Mouse (Mus musculus): ENCODE results near the gene Fgf15.
"Not testable (repeated sequence)": the region's sequence is repeated elsewhere in the genome, so short reads cannot be mapped to it uniquely, and the experiment has no call there.

Gene Fgf15

DNA sequence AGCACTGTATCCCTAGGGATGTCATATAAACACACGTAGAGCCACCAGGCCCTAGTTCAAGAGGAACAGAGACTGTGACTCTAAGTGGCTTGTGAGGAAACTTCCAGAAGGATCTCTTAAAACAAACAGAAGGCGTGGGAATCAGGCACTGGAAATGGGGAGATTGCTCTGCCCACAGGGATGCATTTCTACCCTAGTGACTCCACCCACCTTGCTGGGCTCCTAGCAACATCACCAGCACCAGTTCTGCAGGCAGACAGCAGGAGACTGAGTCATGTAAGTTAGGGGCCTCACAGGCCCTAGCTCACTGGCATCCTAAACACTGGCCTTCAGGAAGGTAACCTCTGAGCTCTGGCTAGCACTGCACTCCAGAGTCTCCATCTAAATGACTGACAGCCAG lies 4.5 kb upstream of the Fgf15 start:
- no peak for DNase-seq

- DNase-seq: no peak
These were observed 4.0 kb upstream of the Fgf15 start for GRCm38 (mm10) chr7:144892322-144892721.

DNA sequence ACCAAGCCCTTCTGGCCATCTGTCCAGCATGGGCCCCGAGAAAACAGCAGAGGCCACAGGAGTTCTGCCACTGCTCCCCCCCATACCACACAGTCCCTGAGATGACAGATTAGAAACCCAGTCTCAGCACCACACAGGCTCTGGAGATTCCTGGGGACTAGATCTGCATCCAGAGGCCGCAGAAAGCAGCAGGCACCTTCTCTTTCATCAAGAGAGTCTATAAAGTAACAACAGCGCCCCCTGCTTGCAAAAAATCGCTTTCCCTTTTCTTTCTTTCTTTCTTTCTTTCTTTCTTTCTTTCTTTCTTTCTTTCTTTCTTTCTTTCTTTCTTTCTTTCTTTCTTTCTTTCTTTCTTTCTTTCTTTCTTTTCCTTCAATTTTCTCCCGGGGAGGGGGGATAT lies 2.1 kb upstream of the Fgf15 start:
- DNase-seq: peak; percentile 63

GRCm38 (mm10) chr7:144894706-144895105 lies 1.6 kb upstream of the Fgf15 start:
- no peak for DNase-seq

DNA sequence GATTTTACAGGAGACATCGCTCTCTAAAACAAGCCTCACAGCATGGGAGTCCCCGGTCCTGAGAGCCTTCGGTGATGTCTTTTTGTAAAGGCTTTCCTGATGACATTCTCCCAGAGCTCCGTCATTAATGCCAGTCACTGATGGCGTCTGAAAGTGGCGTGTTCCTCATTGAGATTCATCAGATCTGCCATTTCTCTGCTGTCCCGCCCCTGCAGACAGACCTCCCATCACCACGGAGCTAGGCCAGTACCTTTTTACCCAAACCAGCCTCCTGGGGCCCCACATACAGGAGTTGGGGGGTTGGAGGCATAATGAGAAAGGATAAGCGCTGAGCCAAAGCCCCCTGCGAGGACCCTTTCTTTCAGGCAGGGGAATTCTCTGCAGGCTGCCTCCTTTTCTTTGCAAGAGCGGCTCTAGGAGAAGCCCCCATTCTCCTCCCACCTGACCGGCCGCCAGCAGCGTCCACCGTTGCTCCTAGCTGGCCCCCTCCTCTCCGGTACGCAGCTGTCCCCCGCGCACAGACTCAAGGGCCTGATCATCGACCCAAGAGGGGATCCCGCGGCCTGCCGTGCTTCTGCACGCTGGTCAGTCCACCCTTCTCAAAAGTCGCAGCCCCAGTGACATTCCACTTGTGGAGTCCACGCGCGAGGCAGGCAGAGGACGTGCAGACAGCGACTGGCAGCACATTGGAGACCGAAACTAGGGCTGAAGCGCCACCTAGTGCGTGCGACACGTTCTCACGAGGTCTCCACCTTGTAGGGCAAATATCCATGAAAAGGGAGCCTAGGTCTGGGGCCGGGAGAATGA lies 823 bp upstream of the Fgf15 start:
- DNase-seq: peak; percentile 76

GRCm38 (mm10) chr7:144898506-144898905 lies 2.2 kb downstream of the Fgf15 start:
- no peak for DNase-seq

- DNase-seq: not testable (repeated sequence)
These were observed 9.2 kb downstream of the Fgf15 start for GRCm38 (mm10) chr7:144905514-144905913.

GRCm38 (mm10) chr7:144906708-144907397 lies 10.5 kb downstream of the Fgf15 start:
- peak; percentile 78 for DNase-seq

GRCm38 (mm10) chr7:144907793-144908192 lies 11.5 kb downstream of the Fgf15 start:
- DNase-seq: no peak

DNA sequence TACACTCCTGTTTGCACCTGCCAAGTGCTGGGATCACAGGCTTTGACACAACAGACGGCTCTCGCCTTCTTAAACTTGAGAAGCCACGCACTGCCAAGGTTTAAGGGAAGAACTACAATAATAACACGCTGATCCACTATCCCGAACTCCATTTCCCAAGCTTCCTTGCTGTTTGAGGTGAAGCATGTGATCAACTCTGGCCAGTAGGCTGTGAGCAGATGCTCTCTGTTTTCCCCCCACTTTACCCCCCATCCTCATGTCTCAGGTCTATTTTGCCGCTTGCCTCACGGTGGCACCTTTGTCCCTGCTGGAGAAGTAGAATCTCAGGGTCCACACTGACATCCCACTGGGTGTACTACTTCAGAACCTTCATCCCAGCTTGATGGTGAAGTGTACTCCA lies 12.4 kb downstream of the Fgf15 start:
- DNase-seq: no peak

DNA sequence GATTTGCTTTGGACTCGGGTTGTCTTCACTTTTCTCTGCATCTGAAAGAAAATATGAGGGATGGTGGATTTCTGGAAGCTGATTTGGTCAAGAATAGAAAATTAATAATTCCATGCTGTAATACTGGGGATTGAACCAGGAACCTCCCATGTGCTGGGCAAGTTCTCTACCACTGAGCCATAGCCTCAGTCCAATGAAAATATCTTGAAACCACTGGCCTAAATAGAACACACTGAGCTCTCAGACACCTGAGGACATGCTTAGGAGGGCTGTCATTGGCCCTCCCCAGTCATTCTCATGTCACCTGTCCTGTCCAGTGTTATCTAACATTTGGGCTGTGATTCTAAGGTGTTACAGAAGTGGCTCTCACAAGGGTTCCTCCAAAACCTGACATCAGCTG lies 14.8 kb downstream of the Fgf15 start:
- DNase-seq: no peak

- no peak for DNase-seq
These were observed 16.6 kb downstream of the Fgf15 start for GRCm38 (mm10) chr7:144912897-144913296.

GRCm38 (mm10) chr7:144914296-144914947 lies 18.1 kb downstream of the Fgf15 start:
- peak; percentile 65 for DNase-seq

- peak; percentile 81 for DNase-seq
These were observed 18.8 kb downstream of the Fgf15 start, which contains the start of gene LTO1 for GRCm38 (mm10) chr7:144914948-144915750. TSS of gene LTO1 (plus strand) at chr7:144915100.

DNA sequence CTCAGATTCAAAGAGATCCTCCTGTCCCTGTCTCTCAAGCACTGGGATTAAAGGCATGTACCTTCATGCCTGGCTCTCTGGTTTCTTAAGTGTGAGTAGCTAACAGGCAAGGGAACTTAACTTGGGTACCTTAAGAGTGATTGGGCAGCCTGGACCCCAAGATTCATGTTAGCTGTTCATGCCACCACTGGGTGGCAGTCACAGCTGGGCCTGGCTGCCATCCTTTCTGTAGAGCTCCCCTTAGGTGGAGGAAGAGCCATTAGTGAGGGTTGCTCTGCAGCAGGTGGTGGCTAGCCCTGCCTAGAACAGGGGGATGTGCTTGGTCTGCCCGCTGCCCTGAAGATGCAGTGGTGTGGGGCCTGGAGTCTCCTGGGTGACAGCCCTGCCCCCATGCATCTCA lies 22.5 kb downstream of the Fgf15 start:
- DNase-seq: no peak

- DNase-seq: no peak
These were observed 31.3 kb downstream of the Fgf15 start for GRCm38 (mm10) chr7:144927591-144927990.

- DNase-seq: no peak
These were observed 31.9 kb downstream of the Fgf15 start for GRCm38 (mm10) chr7:144928009-144928888.

- DNase-seq: no peak
These were observed 32.5 kb downstream of the Fgf15 start for GRCm38 (mm10) chr7:144928889-144929210.

GRCm38 (mm10) chr7:144929506-144929905 lies 33.2 kb downstream of the Fgf15 start:
- DNase-seq: no peak

DNA sequence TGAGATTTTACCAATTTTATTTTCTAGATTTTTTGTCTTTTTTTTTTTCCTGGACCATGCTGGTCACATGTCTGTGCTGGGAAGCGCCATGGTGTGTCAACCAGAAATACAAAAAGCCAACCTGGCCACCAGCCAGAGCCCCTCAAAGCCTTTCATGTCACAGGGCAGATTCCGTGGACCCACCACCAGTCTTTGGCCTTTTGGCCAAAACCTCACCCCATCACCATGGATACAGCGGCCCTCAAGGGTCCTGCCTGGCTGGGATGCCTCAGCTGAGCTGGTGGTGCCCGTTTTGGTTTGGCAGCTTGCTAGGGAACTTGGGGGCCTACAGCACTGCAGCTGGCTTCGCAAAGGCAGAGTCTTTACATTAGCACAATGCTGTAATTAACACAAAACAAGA lies 33.6 kb downstream of the Fgf15 start:
- DNase-seq: no peak

DNA sequence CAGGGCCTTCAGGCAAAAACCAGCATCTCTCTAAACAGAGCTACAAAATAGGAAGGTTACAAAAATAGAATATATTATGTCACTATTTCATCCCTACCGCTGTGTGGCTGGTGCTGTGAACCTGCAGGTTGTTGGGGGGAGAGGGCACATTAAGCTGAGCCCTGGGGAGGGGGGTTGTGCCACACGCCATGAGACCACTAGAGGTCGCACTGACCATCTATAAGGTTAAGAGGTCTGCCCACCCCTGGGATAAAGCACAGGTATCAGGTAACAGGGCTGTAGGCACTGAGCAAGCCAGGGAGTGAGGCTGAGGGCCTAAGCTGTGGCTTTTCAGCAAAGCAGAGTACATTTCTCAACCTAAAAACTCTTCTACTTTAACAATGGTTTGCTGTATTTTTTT lies 35.4 kb downstream of the Fgf15 start:
- no peak for DNase-seq

DNA sequence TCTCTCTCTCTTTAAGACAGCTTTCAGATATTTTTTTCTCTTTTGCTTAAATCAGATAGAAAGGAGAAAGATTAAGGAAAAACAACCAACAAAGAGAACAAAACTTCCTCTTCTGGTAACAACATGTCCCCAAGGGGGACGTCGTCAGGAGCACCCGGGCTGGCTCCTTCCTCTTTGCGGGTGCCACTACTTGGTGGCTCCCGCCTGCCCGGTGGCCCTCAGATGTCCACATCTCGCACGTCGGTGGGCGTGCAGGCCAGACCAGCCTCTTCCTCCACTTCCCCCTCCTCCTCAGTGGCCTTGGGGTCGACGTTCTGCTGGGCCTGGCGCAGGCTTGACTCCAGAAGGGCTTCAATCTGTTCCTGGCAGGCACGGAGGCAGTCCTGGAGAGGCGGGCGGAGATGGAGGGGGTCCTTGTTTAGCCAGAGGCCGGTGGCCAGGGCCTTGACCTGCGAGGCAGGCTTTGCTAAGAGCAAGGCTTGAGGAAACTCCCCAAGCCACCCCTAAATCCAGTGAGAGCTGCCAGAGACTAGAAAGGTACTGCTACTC lies 36.1 kb downstream of the Fgf15 start:
- no peak for DNase-seq
